Mouse (Mus musculus) intestine, embryonic 14.5 days (tissue): ENCODE results near the gene Ubr1. TPM values are rescaled to one million over a fixed set of nuclear protein-coding genes. Genes with fewer than 3 reads are reported as not detected.

Source experiments
- ATAC-seq: fragments of 200-750 bp; cut with Nextera tagmentation; replicated peaks from 2 replicates; pipeline ENCODE4 v1.8.0; 2017; ENCODE audit warnings: low read depth, moderate number of reproducible peaks, moderate TSS enrichment, moderate library complexity; ENCODE audit not compliant: low FRiP score, low TSS enrichment
- DNase-seq: peaks from one replicate; pipeline ENCODE4 v3.0.0-alpha.2; 2018; ENCODE audit warnings: low spot score
- H3K27ac ChIP-seq: fragments of 300-500 bp; sonication (generic); 2 replicates; pipeline ENCODE4 v1.5.1; 2014; ENCODE audit warnings: low read depth, mild to moderate bottlenecking, control low read depth
- H3K27me3 ChIP-seq: fragments of 300-500 bp; sonication (generic); replicated peaks from 2 replicates; pipeline ENCODE4 v1.6.1; 2014; ENCODE audit warnings: low read length, control low read depth; ENCODE audit not compliant: control insufficient read depth, insufficient read depth
- H3K36me3 ChIP-seq: fragments of 300-500 bp; sonication (generic); 2 replicates; pipeline ENCODE4 v1.6.1; 2014; ENCODE audit warnings: low read length, control low read depth; ENCODE audit not compliant: control insufficient read depth, insufficient read depth
- H3K4me1 ChIP-seq: fragments of 300-500 bp; sonication (generic); replicated peaks from 2 replicates; pipeline ENCODE4 v1.6.1; 2014; ENCODE audit warnings: low read length, control low read depth, mixed read lengths; ENCODE audit not compliant: control insufficient read depth, insufficient read depth
- H3K4me2 ChIP-seq: fragments of 300-500 bp; sonication (generic); 2 replicates; pipeline ENCODE4 v1.6.1; 2014; ENCODE audit warnings: low read length
- H3K4me3 ChIP-seq: fragments of 300-500 bp; sonication (generic); 2 replicates; pipeline ENCODE4 v1.5.1; 2014; ENCODE audit warnings: low read depth, low read length, control low read depth, mixed read lengths
- H3K9ac ChIP-seq: fragments of 300-500 bp; sonication (generic); 2 replicates; pipeline ENCODE4 v1.6.1; 2014; ENCODE audit warnings: mild to moderate bottlenecking, low read length
- H3K9me3 ChIP-seq: fragments of 300-500 bp; sonication (generic); 2 replicates; pipeline ENCODE4 v1.6.1; 2016; ENCODE audit warnings: low read length, control low read depth; ENCODE audit not compliant: control insufficient read depth
- WGBS: fragments of 180-500 bp; shearing (Covaris S2); extraction: QIAGEN DNeasy Blood & Tissue Kit; methylation state at CpG from one replicate; pipeline ENCODE4 v1.1.7; 2014; 5-methylcytosine and 5-hydroxymethylcytosine counted together
- microRNA-seq: library from miRNA; unstranded; fragments of <30 nt; microRNA quantifications from one replicate; pipeline ENCODE4, GENCODE M21; 2016
- polyA plus RNA-seq: library from polyadenylated mRNA; unstranded; fragments of >200 nt; fragmentation: Nextera tagmentation; extraction: Ambion mirVana; gene quantifications from 2 replicates; pipeline ENCODE4 v1.2.1, GENCODE M21; 2014

Gene Ubr1
- polyA plus RNA-seq, 1 experiment from 2014 or later = 22.3 TPM

- no peak overlapping the region for H3K9ac ChIP-seq
- DNase-seq = no peak
- WGBS = 90% methylated on average over 4 of the region's 4 CpGs
These were observed 135.3 kb downstream of the Ubr1 start for GRCm38 (mm10) chr2:120835167-120835566.

GRCm38 (mm10) chr2:120826936-120827638, 143.4 kb downstream of the Ubr1 start:
- 37% methylated on average over 1 of the region's 1 CpGs for WGBS
- no peak for DNase-seq
- H3K9ac ChIP-seq = no peak overlapping the region

More at GRCm38 (mm10) chr2:120835167-120835566, 135.3 kb downstream of the Ubr1 start:
- H3K27ac ChIP-seq = no peak overlapping the region
- H3K4me3 ChIP-seq = no peak overlapping the region
- no peak overlapping the region for H3K4me2 ChIP-seq
- ATAC-seq = no peak
- H3K9me3 ChIP-seq = no peaks in the 10 kb centered on the region
- H3K36me3 ChIP-seq = no peaks in the 10 kb centered on the region
- no peaks in the 10 kb centered on the region for H3K4me1 ChIP-seq
- H3K27me3 ChIP-seq = no peaks in the 10 kb centered on the region

More at GRCm38 (mm10) chr2:120826936-120827638, 143.4 kb downstream of the Ubr1 start:
- ATAC-seq = no peak
- Histone ChIP-seq H3K4me2 (no peak overlapping the region), H3K4me3 (no peak overlapping the region), H3K27ac (no peak overlapping the region), H3K27me3 (no peaks in the 10 kb centered on the region), H3K4me1 (no peaks in the 10 kb centered on the region), H3K36me3 (no peaks in the 10 kb centered on the region), H3K9me3 (no peaks in the 10 kb centered on the region)

Small RNA genes lying within 50 kb of the gene (microRNA-seq; reads per million reads assigned to microRNA genes)
- gene Gm44325 = not detected

Other genes starting within 250 kb of the Ubr1 start
- gene Cdan1, start 120.6 kb downstream of the Ubr1 start, polyA plus RNA-seq = 7.2 and 8.8 TPM in 2 replicates
- gene Ttbk2, start 120.1 kb downstream of the Ubr1 start, polyA plus RNA-seq = 4.5 and 4.9 TPM in 2 replicates
- 4.2 and 4.6 TPM in 2 replicates for gene Tmem62, start 6.3 kb upstream of the Ubr1 start, polyA plus RNA-seq
- 36.0 and 38.3 TPM in 2 replicates for gene Ccndbp1, start 37.7 kb upstream of the Ubr1 start, polyA plus RNA-seq
- 1.3 and 1.7 TPM in 2 replicates for gene Epb42, start 66.4 kb upstream of the Ubr1 start, polyA plus RNA-seq
- 0.11 TPM in 1 of 2 replicates, not detected in the other for gene Tgm5, start 115.1 kb upstream of the Ubr1 start, polyA plus RNA-seq
- 0.32 TPM in 1 of 2 replicates, not detected in the other for gene Tgm7, start 139.1 kb upstream of the Ubr1 start, polyA plus RNA-seq
- gene Adal, start 169.7 kb upstream of the Ubr1 start, polyA plus RNA-seq = 19.2 and 23.2 TPM in 2 replicates
- 19.7 and 20.8 TPM in 2 replicates for gene Lcmt2, start 169.9 kb upstream of the Ubr1 start, polyA plus RNA-seq
- gene Tubgcp4, start 199.9 kb upstream of the Ubr1 start, polyA plus RNA-seq = 51.6 and 58.8 TPM in 2 replicates
- 8.7 and 11.1 TPM in 2 replicates for gene Zscan29, start 200.4 kb upstream of the Ubr1 start, polyA plus RNA-seq